Mouse (Mus musculus) G1E-ER4 (cell line): ENCODE results near the gene Gm21440. TPM values are rescaled to one million over a fixed set of nuclear protein-coding genes. Genes with fewer than 3 reads are reported as not detected.
"Not testable (repeated sequence)": the region's sequence is repeated elsewhere in the genome, so short reads cannot be mapped to it uniquely, and the experiment has no call there.

Experiments
- GATA1 ChIP-seq: IDR thresholded peaks from one replicate; pipeline ENCODE4 v1.8.0; 2012; ENCODE audit warnings: low read length, inconsistent platforms
- polyA plus RNA-seq: library from polyadenylated mRNA; stranded (reverse); fragments of >175 nt; gene quantifications from 2 replicates; pipeline ENCODE4 v1.2.3, GENCODE M21; 2012

Gene Gm21440
- not detected in 2 replicates for polyA plus RNA-seq

DNA sequence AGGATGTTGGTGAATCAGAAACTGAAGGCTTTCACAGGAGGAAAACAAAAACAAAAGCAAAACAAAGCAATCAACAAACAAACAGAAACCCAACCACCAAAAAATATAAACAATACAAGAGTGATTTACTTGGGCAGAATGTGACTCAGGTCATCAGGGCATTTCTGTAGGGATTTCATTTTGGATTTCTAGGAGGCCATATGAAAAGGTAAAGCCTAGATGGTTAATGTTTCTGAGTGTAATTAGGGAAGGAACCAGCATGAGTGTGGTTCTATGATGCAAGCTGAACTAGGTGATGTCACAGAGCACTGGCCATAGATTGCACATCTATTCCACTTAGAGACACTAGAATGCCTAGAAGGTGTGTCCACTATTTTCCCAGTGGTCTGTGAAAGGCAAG lies at the start of gene Gm21440, which contains the start of gene Gm21454:
Gene Gm21440, plus strand, starts transcription at position 301 of the 400 bp plus-strand sequence.
Gene Gm21454, plus strand, starts transcription at position 352 of the 400 bp plus-strand sequence.
- not testable (repeated sequence) for TF ChIP-seq GATA1

DNA sequence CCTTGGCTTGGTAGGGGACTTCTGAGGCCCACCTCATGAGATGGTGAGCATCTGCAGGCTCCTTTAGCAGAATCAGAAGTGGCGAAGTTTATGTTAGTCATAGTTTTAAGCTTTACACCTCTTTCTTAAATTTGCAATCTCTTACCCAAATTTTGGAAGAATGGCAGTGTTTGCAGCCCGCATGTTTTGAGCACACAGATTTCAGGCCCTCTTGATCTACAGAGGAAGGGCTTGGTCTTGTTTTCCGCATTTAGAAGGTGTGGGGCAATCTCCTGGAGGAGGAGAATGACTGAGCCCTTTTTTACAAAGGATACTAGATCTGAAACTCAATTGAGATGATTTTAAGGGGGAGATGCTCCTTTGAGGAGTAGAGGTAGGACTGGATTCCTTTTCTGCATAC lies 28.4 kb upstream of the Gm21440 start, which contains the start of gene Gm21828:
Gene Gm21828, minus strand, starts transcription at position 101 of the 400 bp plus-strand sequence.
- TF ChIP-seq GATA1, result not testable (repeated sequence)

Other genes starting within 250 kb of the Gm21440 start
- not detected in 2 replicates for gene Gm20807, start 209.5 kb upstream of the Gm21440 start, polyA plus RNA-seq
- gene Gm21891, start 118.9 kb upstream of the Gm21440 start, polyA plus RNA-seq, result not detected in 2 replicates
- not detected in 2 replicates for gene Gm21425, start 90.4 kb upstream of the Gm21440 start, polyA plus RNA-seq
- gene Gm21828, start 28.5 kb upstream of the Gm21440 start, polyA plus RNA-seq, result not detected in 2 replicates
- gene Gm21454, start 51 bp downstream of the Gm21440 start, polyA plus RNA-seq, result not detected in 2 replicates
- not detected in 2 replicates for gene Gm21725, start 96.7 kb downstream of the Gm21440 start, polyA plus RNA-seq
- gene Gm21866, start 213.2 kb downstream of the Gm21440 start, polyA plus RNA-seq, result not detected in 2 replicates
- not detected in 2 replicates for gene Gm20773, start 241.6 kb downstream of the Gm21440 start, polyA plus RNA-seq